Mouse (Mus musculus): ENCODE results near the gene Hmox1.

Gene Hmox1

GRCm38 (mm10) chr8:75093399-75094156, at the start of gene Hmox1:
Hmox1 (plus strand) TSS chr8:75093621.
- 3% methylated on average over 36 of the region's 36 CpGs for WGBS

- WGBS, result 93% methylated on average over 1 of the region's 1 CpGs
Observed at GRCm38 (mm10) chr8:75046303-75046702, 47.1 kb upstream of the Hmox1 start.

DNA sequence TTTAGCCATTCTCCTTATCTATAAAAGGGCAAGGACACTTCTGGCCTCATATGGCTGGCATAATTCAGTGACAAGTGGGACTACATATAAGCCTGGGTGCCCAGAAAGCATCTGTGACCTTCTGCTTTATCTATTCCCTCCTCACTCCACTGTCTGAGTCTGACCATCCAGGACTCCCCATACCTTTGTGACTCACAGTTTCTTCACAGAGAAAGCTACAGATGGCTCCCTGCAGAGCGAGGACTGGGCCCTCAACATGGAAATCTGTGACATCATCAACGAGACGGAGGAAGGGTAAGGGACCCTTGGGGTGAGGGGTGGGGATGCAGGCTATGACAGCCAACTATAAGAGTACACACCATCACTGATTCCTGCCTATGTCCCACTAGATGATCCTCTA, 45.6 kb upstream of the Hmox1 start:
- WGBS, result 92% methylated on average over 3 of the region's 3 CpGs

- 92% methylated on average over 4 of the region's 4 CpGs for WGBS
Observed at GRCm38 (mm10) chr8:75053342-75053741, 40.1 kb upstream of the Hmox1 start.

DNA sequence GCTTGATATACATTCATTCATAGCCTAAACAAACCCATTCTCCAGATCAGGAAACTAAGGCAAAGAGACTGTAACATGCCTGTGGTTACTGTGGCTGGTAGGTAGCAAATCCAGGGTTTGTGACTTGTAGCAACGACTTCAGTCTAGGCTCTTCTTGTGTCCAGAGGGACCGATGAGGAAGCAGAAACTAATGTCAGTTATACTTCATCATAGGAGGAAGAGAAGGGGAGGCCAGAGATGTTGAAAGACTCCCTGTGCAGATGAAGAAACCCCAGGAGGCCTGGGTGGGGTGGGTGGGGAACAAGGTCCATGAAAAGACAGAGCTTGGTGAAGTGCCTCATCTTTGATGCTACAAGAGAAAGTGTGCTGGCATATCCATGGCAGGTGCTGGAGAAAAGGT, 37.7 kb upstream of the Hmox1 start:
- 94% methylated on average over 2 of the region's 2 CpGs for WGBS

- WGBS, result 76% methylated on average over 6 of the region's 6 CpGs
Observed at GRCm38 (mm10) chr8:75060022-75060421, 33.4 kb upstream of the Hmox1 start.

DNA sequence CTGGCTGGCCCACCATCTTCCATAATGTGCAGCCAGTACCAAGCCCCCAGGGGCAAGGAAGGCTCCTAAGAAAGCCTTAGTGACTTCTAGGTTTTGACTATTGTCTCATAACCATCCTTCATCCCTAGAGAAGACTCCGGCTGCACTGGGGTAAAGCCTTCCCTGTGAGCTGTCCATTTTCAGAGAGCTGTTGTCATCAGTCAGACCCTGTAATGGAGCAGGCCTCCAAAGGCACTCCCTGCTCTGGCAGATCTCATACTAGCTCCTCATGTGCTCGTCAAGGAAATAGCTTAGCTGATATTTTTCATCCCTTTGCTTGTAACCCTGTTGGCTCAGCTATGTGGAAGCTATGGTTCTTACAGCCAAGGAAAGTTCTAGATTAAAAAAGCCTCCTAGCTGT, 32.6 kb upstream of the Hmox1 start:
- WGBS, result 78% methylated on average over 2 of the region's 2 CpGs

DNA sequence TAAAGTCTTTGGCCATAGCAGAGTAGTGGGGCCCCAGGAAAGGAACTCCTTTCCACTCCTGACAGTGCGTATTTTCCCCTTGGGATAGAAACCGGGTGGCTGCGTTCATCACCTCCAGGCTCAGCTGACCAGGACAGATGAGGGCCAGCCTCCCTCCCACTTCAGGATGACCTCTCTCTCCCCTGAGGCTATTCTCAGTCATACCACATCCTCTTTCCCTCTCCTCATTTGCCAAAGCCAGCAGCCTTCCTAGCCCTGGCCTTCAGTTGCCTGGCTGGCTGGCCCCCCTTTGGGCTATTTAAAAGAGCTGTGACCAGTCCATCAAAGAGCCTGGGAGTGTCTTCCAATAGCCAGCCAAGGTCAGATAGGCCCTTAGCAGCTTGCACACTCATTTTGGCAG, 30.1 kb upstream of the Hmox1 start:
- 86% methylated on average over 3 of the region's 3 CpGs for WGBS

DNA sequence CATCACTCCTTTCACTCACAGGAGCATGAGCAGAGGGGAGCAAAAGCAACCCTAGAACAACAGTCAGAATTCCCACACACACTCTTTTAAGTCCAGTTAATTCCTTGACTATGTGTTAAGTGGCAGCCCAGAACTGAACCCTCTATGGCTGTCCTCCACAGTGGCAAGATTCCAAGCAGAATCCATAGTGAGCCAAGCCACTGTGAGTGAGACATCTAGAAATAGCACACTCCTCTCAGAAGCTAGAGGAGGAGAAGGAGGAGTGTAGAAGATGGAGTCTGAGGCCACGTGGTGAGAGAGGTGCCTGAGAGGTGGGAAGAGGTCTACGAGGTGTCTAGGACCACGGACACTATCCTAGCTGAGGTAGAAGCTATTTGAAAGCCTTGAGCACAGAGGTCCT, 28.6 kb upstream of the Hmox1 start:
- WGBS, result 57% methylated on average over 3 of the region's 3 CpGs

DNA sequence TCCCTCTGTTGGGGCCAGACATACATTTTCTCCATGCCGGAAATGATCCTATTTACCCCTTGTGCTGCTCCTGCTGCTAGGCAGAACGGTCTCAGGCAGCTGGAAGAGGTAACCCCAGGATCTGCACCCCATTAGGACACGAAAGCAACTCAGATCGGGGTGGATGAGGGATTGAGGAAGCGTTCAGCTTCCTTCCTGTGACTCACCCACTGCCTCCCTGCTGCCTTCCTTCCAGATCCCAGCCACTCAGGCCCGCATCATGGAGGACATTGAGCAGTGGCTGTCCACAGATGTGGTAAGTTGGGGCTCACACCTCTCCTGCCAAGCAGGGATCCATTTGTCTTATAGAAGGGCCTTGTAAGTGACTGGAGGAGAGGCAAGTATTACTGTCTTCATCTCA, 26.1 kb upstream of the Hmox1 start:
- WGBS, result 84% methylated on average over 6 of the region's 6 CpGs

GRCm38 (mm10) chr8:75070297-75070696, 23.1 kb upstream of the Hmox1 start:
- WGBS, result 89% methylated on average over 1 of the region's 1 CpGs

GRCm38 (mm10) chr8:75071627-75072346, 21.6 kb upstream of the Hmox1 start:
- WGBS, result 22% methylated on average over 4 of the region's 4 CpGs

DNA sequence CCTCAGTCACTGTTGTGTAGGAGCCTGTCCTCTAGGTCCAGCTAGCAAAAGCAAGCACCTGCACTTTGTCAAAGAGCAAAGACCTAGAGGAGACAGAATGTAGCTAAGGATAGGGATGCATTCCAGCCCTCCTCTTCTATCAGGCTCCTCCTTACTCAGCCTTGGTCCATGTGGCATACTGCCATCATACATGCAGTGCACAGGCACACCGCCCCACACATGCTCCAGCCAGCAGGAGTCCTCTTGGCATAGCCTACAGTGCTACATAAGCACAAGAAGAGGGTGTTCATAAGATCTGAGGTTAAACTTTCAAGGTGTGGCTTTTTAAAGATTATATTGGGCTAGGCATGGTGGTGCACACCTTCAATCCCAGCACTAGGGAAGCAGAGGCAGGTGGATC, 18.5 kb upstream of the Hmox1 start:
- 75% methylated on average over 1 of the region's 1 CpGs for WGBS

DNA sequence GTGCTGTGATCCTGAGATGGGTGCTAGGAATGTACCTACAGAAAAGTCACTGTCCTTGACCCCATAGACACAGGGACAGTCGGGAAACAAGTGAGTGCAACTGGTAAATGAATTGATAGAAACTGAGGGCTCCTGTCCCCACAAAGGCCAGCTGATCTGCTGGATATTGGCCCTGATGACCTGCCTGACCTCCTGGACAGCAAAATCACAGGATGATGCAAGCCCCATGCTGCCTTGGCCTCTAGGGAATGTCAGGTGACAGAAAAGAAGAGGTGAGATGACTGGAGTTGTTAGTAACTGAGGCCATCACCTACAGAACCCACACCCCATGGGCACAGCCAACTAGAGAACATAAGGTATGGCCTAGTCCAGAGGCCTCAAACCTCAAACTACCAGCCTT, 15.2 kb upstream of the Hmox1 start:
- WGBS, result 85% methylated on average over 1 of the region's 1 CpGs

DNA sequence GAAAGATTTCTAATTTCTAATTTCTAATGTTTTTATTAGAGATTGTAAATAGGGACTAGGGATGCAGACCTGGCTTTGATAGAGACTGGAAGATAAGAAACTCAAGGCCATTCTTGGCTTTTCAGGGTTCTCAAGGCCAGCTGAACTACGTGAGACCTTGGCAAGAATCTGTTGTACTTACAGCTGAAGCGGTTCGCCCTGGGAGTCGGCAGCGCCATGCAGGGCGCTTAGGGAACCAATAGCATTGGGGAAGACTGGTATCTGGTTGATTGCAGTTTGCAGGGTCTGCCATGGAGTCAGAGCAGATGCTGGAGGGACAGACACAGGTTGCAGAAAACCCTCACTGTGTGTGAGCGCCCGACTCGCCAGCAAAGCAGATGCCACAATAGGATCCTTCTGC, 14.6 kb upstream of the Hmox1 start:
- 97% methylated on average over 9 of the region's 9 CpGs for WGBS

- WGBS, result 88% methylated on average over 9 of the region's 9 CpGs
Observed at GRCm38 (mm10) chr8:75081364-75082040, 11.9 kb upstream of the Hmox1 start.

GRCm38 (mm10) chr8:75082181-75082805, 11.1 kb upstream of the Hmox1 start:
- WGBS, result 83% methylated on average over 6 of the region's 6 CpGs

DNA sequence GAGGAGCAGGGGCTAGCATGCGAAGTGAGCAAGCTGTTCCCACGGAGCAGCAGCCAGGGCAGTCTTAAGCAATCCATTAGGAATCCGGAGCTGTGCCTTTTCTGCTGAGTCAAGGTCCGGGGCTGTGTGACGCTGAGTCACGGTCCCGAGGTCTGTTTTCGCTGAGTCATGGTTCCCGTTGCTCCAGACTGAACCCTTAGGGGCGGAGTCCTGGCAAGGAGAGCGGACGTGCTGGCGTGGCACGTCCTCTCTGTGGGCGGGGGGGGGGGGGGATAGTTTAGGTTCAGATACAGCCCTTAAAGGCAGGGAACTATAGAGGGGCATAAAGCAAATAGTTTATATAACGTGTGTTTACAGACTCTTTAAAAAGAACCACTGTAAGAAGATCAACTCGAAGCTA, 9.6 kb upstream of the Hmox1 start:
- WGBS, result 2% methylated on average over 17 of the region's 17 CpGs

GRCm38 (mm10) chr8:75084382-75085064, 8.9 kb upstream of the Hmox1 start:
- WGBS, result 79% methylated on average over 3 of the region's 3 CpGs

DNA sequence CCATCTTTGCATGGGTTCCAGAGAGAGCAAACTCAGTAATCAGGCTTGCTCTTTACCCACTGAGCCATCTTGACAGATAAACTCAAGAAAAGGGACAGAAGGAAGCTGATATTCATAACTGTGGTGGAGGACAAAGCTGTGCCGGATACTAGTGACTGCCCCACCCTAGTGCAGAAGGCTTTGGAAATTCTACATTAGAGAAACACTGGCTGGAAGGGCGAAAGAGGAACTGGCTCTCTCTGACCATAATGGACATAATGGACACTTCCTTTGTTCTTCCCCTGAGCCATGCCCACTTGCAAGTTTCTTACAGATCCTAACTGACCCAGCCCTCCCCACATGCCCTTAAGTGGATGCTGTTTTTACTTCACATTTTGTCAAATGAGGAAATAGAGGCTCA, 7.4 kb upstream of the Hmox1 start:
- 75% methylated on average over 2 of the region's 2 CpGs for WGBS

DNA sequence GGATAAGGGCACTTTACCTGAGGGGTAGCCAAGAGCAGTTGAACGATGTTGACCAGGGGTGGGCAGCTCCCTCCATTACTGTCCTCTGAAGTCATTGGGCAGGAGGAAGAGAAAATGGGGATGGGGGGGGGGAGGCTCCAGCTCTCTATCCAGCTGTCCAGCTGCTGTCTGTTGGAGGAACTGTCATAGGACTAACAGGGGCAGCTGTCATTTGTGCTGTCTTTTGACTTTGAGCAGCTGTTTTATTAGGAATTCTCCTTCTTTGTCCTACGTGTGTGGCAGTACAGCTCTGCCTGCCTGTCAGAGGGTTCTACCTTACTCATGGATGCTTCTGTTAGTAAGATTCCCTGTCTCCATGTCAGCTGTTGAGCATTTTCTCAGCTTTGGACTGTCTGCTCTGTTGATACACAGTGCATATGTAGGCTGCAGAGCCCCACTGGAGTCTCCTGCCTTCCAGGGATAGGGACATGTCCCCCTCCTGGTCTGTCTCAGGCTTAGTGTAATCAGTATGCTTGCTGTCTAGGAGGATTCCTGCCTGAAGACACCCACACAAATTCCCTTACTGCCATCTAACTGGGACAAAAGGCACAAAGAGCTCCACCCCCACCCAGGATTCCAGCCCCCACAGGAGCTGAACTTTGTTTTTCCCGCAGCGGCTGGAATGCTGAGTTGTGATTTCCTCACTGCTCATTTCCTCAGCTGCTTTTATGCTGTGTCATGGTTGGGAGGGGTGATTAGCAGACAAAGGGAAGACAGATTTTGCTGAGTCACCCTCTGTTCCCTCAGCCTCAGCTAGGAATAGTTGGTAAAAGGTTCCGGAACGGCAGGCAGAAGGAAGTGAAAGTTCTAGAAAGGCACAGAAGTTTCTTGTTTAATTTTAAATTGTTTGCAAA, 4.2 kb upstream of the Hmox1 start:
- 12% methylated on average over 6 of the region's 6 CpGs for WGBS

Measured in cerebral cortex, adult 2 months (tissue).